Mouse (Mus musculus) left cerebral cortex, adult 18-20 months (tissue): ENCODE measurements around the gene Sphk1. TPM values are rescaled to one million over a fixed set of nuclear protein-coding genes. Genes with fewer than 3 reads are reported as not detected.
A peak's percentile ranks its signal among the peaks of the same experiment; 100 is the strongest.

ENCODE experiments used
- DNase-seq, 2 experiments: peaks; one replicate each; pipeline ENCODE4 v3.0.0; 2021 to 2022; ENCODE audit warnings: low spot score in 2 of 2, mixed read lengths in 1 of 2
- total RNA-seq, 2 experiments: library from RNA; stranded (reverse); gene quantifications; 2 replicates each; pipeline ENCODE4 v1.2.3; 2021

Sphk1 gene
- total RNA-seq, 2 experiments from 2014 or later: 7.9 to 9.9 TPM

GRCm38 (mm10) chr11:116506151-116506875 is 24.4 kb upstream of the Sphk1 start:
- no peak for DNase-seq

- DNase-seq: no peak
Observed at GRCm38 (mm10) chr11:116508689-116509088, 22.0 kb upstream of the Sphk1 start.

- no peak for DNase-seq
Observed at GRCm38 (mm10) chr11:116511301-116511868, 19.3 kb upstream of the Sphk1 start.

- no peak for DNase-seq
Observed at GRCm38 (mm10) chr11:116512154-116512553, 18.6 kb upstream of the Sphk1 start.

GRCm38 (mm10) chr11:116512987-116513386 is 17.7 kb upstream of the Sphk1 start:
- DNase-seq: no peak

GRCm38 (mm10) chr11:116513531-116514038 is 17.1 kb upstream of the Sphk1 start:
- no peak for DNase-seq

GRCm38 (mm10) chr11:116515330-116516020 is 15.2 kb upstream of the Sphk1 start:
- DNase-seq: no peak

GRCm38 (mm10) chr11:116518482-116518881 is 12.2 kb upstream of the Sphk1 start:
- no peak for DNase-seq

GRCm38 (mm10) chr11:116521143-116521542 is 9.6 kb upstream of the Sphk1 start:
- no peak for DNase-seq

- no peak for DNase-seq
Observed at GRCm38 (mm10) chr11:116522046-116522445, 8.7 kb upstream of the Sphk1 start.

- DNase-seq: no peak
Observed at GRCm38 (mm10) chr11:116522886-116523698, 7.6 kb upstream of the Sphk1 start.

- DNase-seq: no peak
Observed at GRCm38 (mm10) chr11:116523699-116524189, 7.0 kb upstream of the Sphk1 start.

- DNase-seq: no peak
Observed at GRCm38 (mm10) chr11:116528636-116529320, 1.9 kb upstream of the Sphk1 start.

- DNase-seq: no peak
Observed at GRCm38 (mm10) chr11:116531371-116532191, 856 bp downstream of the Sphk1 start.

GRCm38 (mm10) chr11:116532262-116532809 is 1.6 kb downstream of the Sphk1 start:
- DNase-seq: no peak

- peak in 1 of 2 experiments; percentile 59 for DNase-seq
Observed at GRCm38 (mm10) chr11:116532810-116533338, 2.1 kb downstream of the Sphk1 start.

- no peak for DNase-seq
Observed at GRCm38 (mm10) chr11:116533341-116534153, 2.8 kb downstream of the Sphk1 start.
